Mouse (Mus musculus): Measurements from ENCODE around the gene Pak7. TPM values are rescaled to one million over a fixed set of nuclear protein-coding genes. Genes with fewer than 3 reads are reported as not detected.
A peak's percentile ranks its signal among the peaks of the same experiment; 100 is the strongest.

Pak7 gene
- polyA plus RNA-seq, 1 experiment from 2014 or later, result 33.7 TPM

DNA sequence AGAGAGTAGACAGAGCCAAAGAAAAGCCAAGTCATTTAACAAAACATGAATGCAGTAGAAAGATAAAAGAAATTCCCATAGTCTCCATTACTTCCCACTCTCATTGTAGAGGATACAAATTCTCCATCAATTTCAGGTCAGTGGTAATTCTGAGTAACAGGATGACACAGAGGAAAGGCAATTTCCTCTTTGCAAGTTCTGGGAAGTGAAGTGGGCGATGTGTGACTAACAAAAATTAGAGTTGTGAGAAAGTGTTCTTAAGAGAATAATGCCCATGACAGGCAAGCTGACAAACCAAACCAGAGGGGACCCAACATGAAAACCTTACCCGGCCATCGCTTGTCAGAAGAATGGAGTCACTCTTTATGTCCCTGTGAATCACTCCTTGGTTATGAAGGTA is 290.6 kb downstream of the Pak7 start:
- Histone ChIP-seq H3K36me3 (ENCODE audit: control insufficient read depth, insufficient read depth, low read length) (peaks cover 5% of the 10 kb centered on the region; the same call in 1 of the 2 replicates), H3K4me1 (ENCODE audit: control insufficient read depth, insufficient read depth, low read length) (no peaks in the 10 kb centered on the region), H3K4me2 (ENCODE audit: low read length) (no peak overlapping the region), H3K4me3 (ENCODE audit: low read depth, low read length) (no peak overlapping the region), H3K9me3 (replicated peaks; ENCODE audit: control insufficient read depth, low read length, poor library complexity, severe bottlenecking) (no peaks in the 10 kb centered on the region), H3K9ac (ENCODE audit: low read depth, low read length) (no peak overlapping the region), H3K27me3 (ENCODE audit: control insufficient read depth, insufficient read depth, low read depth, low read length) (no peaks in the 10 kb centered on the region), H3K27ac (ENCODE audit: low read length) (no peak overlapping the region)
- no peak for ATAC-seq
- WGBS, result 90% methylated on average over 3 of the region's 3 CpGs

DNA sequence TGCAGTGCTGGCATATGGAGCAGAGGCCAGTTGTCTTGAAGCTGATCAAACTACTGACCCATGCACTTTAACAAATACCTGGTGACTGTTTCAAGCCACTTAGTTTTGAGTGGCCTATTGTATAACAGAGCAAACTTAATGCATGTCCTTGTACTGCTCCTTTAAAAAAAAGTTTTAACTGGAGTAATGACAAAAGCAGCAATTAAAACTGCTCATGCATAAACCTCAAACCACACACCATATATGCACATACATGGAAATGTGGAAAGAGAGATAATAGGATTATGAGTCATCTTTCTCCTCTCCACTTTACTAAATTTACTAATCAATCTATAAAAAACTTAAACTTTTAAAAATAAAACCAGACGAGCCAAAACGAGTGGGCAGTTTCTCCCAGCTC is 291.8 kb downstream of the Pak7 start:
- Histone ChIP-seq H3K36me3 (ENCODE audit: control insufficient read depth, insufficient read depth, low read length) (peaks cover 5% of the 10 kb centered on the region; the same call in 1 of the 2 replicates), H3K4me3 (ENCODE audit: low read depth, low read length) (no peak overlapping the region), H3K27me3 (ENCODE audit: control insufficient read depth, insufficient read depth, low read depth, low read length) (no peaks in the 10 kb centered on the region), H3K9ac (ENCODE audit: low read depth, low read length) (no peak overlapping the region), H3K9me3 (replicated peaks; ENCODE audit: control insufficient read depth, low read length, poor library complexity, severe bottlenecking) (no peaks in the 10 kb centered on the region), H3K27ac (ENCODE audit: low read length) (no peak overlapping the region), H3K4me2 (ENCODE audit: low read length) (no peak overlapping the region), H3K4me1 (ENCODE audit: control insufficient read depth, insufficient read depth, low read length) (no peaks in the 10 kb centered on the region)
- WGBS, result 90% methylated on average over 2 of the region's 2 CpGs
- no peak for ATAC-seq

DNA sequence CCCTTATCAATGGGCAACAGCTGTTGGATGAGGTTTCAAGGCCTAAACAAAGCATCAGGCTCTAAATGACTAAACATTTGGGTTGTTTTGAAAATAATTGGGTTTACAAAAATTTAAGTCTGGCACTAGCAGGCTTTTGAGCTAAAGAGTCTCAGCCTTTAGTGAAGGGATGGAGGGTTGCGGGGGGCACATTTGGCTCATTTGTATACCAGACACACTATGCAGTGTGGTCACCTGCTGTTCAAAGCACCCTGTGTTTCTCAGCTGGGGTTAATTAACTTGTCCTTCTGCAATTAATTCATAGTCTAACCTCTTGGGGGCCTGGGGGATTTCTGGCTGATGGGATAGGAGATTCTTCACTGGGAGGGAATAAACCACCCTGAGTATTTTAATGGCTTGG is 323.4 kb downstream of the Pak7 start:
- ATAC-seq, result no peak
- Histone ChIP-seq H3K27ac (ENCODE audit: low read length) (no peak overlapping the region), H3K9ac (ENCODE audit: low read depth, low read length) (no peak overlapping the region), H3K36me3 (ENCODE audit: control insufficient read depth, insufficient read depth, low read length) (no peaks in the 10 kb centered on the region), H3K4me3 (ENCODE audit: low read depth, low read length) (no peak overlapping the region), H3K4me2 (ENCODE audit: low read length) (no peak overlapping the region), H3K27me3 (ENCODE audit: control insufficient read depth, insufficient read depth, low read depth, low read length) (peaks cover 10% of the 10 kb centered on the region), H3K4me1 (ENCODE audit: control insufficient read depth, insufficient read depth, low read length) (peaks cover 4% of the 10 kb centered on the region), H3K9me3 (replicated peaks; ENCODE audit: control insufficient read depth, low read length, poor library complexity, severe bottlenecking) (no peaks in the 10 kb centered on the region)
- 67% methylated on average over 1 of the region's 1 CpGs for WGBS

DNA sequence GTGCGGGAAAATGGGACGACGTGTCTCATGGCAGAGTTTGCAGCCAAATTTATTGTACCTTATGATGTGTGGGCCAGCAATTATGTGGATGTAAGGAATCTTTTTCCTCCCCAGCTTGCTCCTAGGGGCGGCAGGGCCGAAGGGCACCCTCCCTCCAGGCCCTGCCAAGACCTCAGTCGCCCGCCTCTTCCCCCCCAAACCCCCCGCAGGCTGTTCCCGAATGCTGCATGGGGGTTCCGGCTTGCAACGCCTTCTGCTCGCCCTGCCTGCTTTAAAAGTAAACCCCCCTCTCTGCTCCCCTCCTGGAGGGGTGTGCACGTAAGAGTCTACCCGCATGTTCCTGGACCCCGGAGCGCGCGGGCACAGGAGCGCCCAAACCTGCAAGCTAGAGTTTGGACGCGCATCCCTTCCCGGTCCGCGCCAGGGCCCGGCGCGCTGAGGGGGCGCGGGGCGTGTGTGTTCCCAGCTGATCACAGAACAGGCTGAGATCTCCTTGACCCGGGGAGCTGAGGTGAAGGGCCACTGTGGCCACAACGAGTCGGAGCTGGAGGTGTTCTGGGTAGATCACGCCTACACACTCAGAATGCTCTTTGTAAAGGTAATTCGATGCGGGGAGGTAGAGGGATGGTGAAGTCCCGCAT is 328.6 kb downstream of the Pak7 start:
- no peak overlapping the region for H3K27ac ChIP-seq (ENCODE audit: low read length)
- 0 out of 2 replicates have a peak, but pooled peaks have one; percentile 18 for ATAC-seq
- WGBS, result 1% methylated on average over 37 of the region's 37 CpGs

DNA sequence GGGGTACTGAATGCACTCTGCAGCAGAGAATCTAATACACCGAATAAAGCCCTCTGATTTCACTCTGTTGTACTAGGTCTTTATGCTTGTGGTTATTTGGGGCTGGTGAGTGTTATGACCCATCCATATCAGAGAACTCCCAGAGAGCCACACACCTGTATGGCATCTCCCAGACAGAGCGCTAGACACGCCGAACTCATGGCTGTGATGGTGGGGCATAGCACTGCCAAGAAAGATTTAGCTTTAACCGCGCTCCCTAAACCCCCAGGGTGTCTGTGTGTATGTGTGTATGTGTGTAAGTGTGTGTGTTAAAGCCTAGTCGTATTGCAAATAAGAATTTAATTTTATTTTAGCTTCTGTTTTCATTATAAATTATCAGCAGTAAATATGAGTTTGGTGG is 329.4 kb downstream of the Pak7 start:
- WGBS, result 3% methylated on average over 7 of the region's 7 CpGs
- Histone ChIP-seq H3K9ac (ENCODE audit: low read depth, low read length) (peak overlapping the region; percentile 67), H3K27me3 (ENCODE audit: control insufficient read depth, insufficient read depth, low read depth, low read length) (peaks cover 17% of the 10 kb centered on the region), H3K4me1 (ENCODE audit: control insufficient read depth, insufficient read depth, low read length) (peaks cover 19% of the 10 kb centered on the region), H3K4me3 (ENCODE audit: low read depth, low read length) (peak overlapping the region; percentile 44), H3K9me3 (replicated peaks; ENCODE audit: control insufficient read depth, low read length, poor library complexity, severe bottlenecking) (no peaks in the 10 kb centered on the region), H3K36me3 (ENCODE audit: control insufficient read depth, insufficient read depth, low read length) (no peaks in the 10 kb centered on the region), H3K4me2 (ENCODE audit: low read length) (peak overlapping the region; percentile 90), H3K27ac (ENCODE audit: low read length) (no peak overlapping the region)
- peak; percentile 40; the same call in 1 of the 2 replicates for ATAC-seq

More for the DNA sequence above, 328.6 kb downstream of the Pak7 start:
- Histone ChIP-seq H3K36me3 (ENCODE audit: control insufficient read depth, insufficient read depth, low read length) (no peaks in the 10 kb centered on the region), H3K4me2 (ENCODE audit: low read length) (peak overlapping the region; percentile 90), H3K4me3 (ENCODE audit: low read depth, low read length) (peak overlapping the region; percentile 44), H3K27me3 (ENCODE audit: control insufficient read depth, insufficient read depth, low read depth, low read length) (peaks cover 17% of the 10 kb centered on the region), H3K9ac (ENCODE audit: low read depth, low read length) (peak overlapping the region; percentile 43), H3K4me1 (ENCODE audit: control insufficient read depth, insufficient read depth, low read length) (peaks cover 19% of the 10 kb centered on the region), H3K9me3 (replicated peaks; ENCODE audit: control insufficient read depth, low read length, poor library complexity, severe bottlenecking) (no peaks in the 10 kb centered on the region)

DNA sequence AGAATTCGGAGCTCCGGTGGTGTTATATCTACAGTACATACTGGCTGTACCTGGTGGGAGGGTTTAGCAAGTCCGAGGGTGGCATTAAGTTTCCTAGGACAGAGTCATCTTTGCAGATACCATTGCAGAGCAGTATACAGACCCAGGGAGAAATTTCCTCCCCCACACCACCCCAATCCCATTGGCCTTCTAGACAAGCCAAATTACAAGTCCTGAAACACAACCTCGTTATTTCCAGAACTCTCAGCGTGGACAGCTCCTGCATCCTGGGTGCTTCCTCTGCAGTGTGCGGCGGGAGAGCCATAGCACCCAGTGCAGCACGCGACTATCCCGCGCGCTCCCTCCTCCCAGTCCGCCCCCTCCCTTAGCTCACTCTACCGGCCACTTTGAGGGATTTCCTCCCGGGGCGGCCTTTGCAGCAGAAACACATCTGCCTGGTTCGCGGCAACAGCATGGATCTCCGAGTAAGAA is 329.9 kb downstream of the Pak7 start:
- Histone ChIP-seq H3K4me1 (ENCODE audit: control insufficient read depth, insufficient read depth, low read length) (peaks cover 19% of the 10 kb centered on the region), H3K9me3 (replicated peaks; ENCODE audit: control insufficient read depth, low read length, poor library complexity, severe bottlenecking) (no peaks in the 10 kb centered on the region), H3K9ac (ENCODE audit: low read depth, low read length) (peak overlapping the region; percentile 67), H3K36me3 (ENCODE audit: control insufficient read depth, insufficient read depth, low read length) (no peaks in the 10 kb centered on the region), H3K27me3 (ENCODE audit: control insufficient read depth, insufficient read depth, low read depth, low read length) (peaks cover 17% of the 10 kb centered on the region), H3K4me3 (ENCODE audit: low read depth, low read length) (peak overlapping the region; percentile 44), H3K27ac (ENCODE audit: low read length) (no peak overlapping the region), H3K4me2 (ENCODE audit: low read length) (peak overlapping the region; percentile 90)
- 4% methylated on average over 19 of the region's 19 CpGs for WGBS
- peak; percentile 83 for ATAC-seq

DNA sequence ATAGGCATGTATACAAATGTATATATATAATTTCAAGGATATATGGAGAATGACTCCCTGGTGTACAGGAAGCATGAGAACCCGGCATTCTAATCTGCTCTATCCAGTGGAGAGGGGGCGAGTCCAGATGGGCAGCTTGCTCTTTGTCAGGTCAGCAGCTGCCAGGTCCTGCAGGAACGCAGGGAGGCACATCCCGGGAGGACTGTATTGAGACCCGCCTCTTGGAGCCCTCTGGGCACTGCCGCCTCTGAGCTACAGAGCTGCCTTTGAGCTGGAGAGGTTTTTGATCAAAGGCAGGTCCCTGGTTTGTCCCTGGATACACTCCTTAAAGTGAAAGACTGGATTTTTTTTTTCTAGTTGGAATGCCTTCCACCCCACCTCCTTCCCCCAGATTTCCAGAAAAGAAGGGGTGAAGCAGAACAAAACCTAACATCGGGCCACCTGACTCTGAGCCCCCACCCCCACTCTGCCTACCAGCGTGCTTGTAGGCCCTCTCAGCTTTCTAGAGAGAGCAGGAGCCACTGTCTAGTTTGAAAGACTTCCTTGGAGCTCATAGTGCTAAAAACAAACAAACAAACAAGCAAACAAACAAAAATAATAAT is 336.0 kb downstream of the Pak7 start, which contains the start of gene Lamp5:
Gene Lamp5, plus strand, starts transcription at position 552 of the 602 bp plus-strand sequence.
- Histone ChIP-seq H3K4me3 (ENCODE audit: low read depth, low read length) (peak within 1 kb of the TSS; percentile 34), H3K27ac (ENCODE audit: low read length) (no peak within 1 kb of the TSS), H3K4me1 (ENCODE audit: control insufficient read depth, insufficient read depth, low read length) (peaks cover 11% of the 10 kb centered on the region), H3K9me3 (replicated peaks; ENCODE audit: control insufficient read depth, low read length, poor library complexity, severe bottlenecking) (no peaks in the 10 kb centered on the region), H3K9ac (ENCODE audit: low read depth, low read length) (peak within 1 kb of the TSS; percentile 50), H3K36me3 (ENCODE audit: control insufficient read depth, insufficient read depth, low read length) (no peaks in the 10 kb centered on the region), H3K4me2 (ENCODE audit: low read length) (peak within 1 kb of the TSS; percentile 64), H3K27me3 (ENCODE audit: control insufficient read depth, insufficient read depth, low read depth, low read length) (no peaks in the 10 kb centered on the region)
- whole genome bisulfite sequencing, result 2% methylated on average over 8 of the region's 8 CpGs
- peak; percentile 79 for ATAC-seq

DNA sequence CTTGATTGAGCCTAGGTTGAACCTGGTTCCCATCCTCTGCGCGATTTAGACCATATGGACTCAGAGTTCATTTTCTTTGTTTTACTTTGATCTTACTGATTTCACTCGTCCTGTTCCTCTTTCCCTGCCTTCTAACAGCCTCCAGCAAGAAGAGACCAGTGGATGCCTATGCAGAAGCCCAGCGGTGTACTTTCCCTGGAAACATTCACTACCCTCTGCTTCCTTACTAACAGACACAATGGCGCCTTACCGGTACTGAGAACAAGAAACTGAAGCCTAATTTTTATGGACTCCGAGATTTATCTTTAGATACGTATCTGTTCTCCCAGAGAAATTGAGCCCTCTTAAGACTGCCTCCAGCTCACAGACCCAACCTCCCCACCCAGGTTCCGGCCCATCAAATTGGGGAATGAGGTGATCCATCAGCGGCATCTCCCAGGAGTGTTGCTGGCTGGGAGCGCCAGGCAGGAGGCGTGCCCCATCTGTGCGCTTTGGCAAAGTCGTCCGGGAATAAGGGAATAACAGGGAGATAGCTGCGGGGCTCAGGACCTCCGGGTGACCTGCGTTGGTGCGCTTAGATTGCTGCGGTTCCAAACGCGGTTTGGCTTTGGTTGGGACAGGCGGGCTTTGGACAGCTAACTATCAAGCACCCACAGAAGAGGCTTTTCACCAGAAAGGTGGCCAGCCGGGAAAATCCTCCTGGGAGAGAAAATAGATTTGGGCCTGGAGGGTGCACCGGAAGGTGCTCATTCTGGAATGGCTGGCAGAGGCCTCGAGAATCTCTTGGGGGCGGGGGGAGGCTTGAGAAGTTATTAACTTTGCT is 336.8 kb downstream of the Pak7 start:
- ATAC-seq, result peak; percentile 73

More for the DNA sequence above, 336.8 kb downstream of the Pak7 start:
- no peaks in the 10 kb centered on the region for H3K27me3 ChIP-seq (ENCODE audit: control insufficient read depth, insufficient read depth, low read depth, low read length)
- H3K4me1 ChIP-seq (ENCODE audit: control insufficient read depth, insufficient read depth, low read length), result peaks cover 11% of the 10 kb centered on the region
- no peaks in the 10 kb centered on the region for H3K9me3 ChIP-seq (replicated peaks; ENCODE audit: control insufficient read depth, low read length, poor library complexity, severe bottlenecking)
- H3K4me2 ChIP-seq (ENCODE audit: low read length), result peak overlapping the region; percentile 64
- H3K27ac ChIP-seq (ENCODE audit: low read length), result no peak overlapping the region
- H3K9ac ChIP-seq (ENCODE audit: low read depth, low read length), result peak overlapping the region; percentile 50
- peak overlapping the region; percentile 34 for H3K4me3 ChIP-seq (ENCODE audit: low read depth, low read length)
- H3K36me3 ChIP-seq (ENCODE audit: control insufficient read depth, insufficient read depth, low read length), result no peaks in the 10 kb centered on the region
- 16% methylated on average over 27 of the region's 27 CpGs for WGBS
